Mouse (Mus musculus) liver, postnatal 0 days (tissue): ENCODE results near the gene Cab39l. TPM values are rescaled to one million over a fixed set of nuclear protein-coding genes. Genes with fewer than 3 reads are reported as not detected.
"Not testable (repeated sequence)": the region's sequence is repeated elsewhere in the genome, so short reads cannot be mapped to it uniquely, and the experiment has no call there.

Experiments
- ATAC-seq: fragments of 200-750 bp; cut with Nextera tagmentation; 2 replicates; pipeline ENCODE4 v1.8.0; 2017; ENCODE audit warnings: mild to moderate bottlenecking, moderate library complexity
- DNase-seq: peaks from one replicate; pipeline ENCODE4 v3.0.0-alpha.2; 2016
- H3K27ac ChIP-seq: fragments of 300-500 bp; sonication (generic); 2 replicates; pipeline ENCODE4 v1.5.1; 2014; ENCODE audit warnings: antibody characterized with exemption, moderate library complexity, mild to moderate bottlenecking, low read depth
- H3K27me3 ChIP-seq: fragments of 300-500 bp; sonication (generic); 2 replicates; pipeline ENCODE4 v1.6.1; 2014; ENCODE audit warnings: low read length, control low read depth, mixed read lengths; ENCODE audit not compliant: insufficient read depth
- H3K36me3 ChIP-seq: fragments of 300-500 bp; sonication (generic); replicated peaks from 2 replicates; pipeline ENCODE4 v1.6.1; 2014; ENCODE audit warnings: mild to moderate bottlenecking, control low read depth, low read length, moderate library complexity, mixed read lengths; ENCODE audit not compliant: insufficient read depth
- H3K4me1 ChIP-seq: fragments of 300-500 bp; sonication (generic); 2 replicates; pipeline ENCODE4 v1.6.1; 2014; ENCODE audit warnings: antibody characterized with exemption, mild to moderate bottlenecking, control low read depth; ENCODE audit not compliant: insufficient read depth
- H3K4me2 ChIP-seq: fragments of 300-500 bp; sonication (generic); 2 replicates; pipeline ENCODE4 v1.6.1; 2014; ENCODE audit warnings: low read depth, mild to moderate bottlenecking, low read length, moderate library complexity, mixed read lengths
- H3K4me3 ChIP-seq: fragments of 300-500 bp; sonication (generic); 2 replicates; pipeline ENCODE4 v1.5.1; 2014; ENCODE audit warnings: low read depth, low read length
- H3K9ac ChIP-seq: fragments of 300-500 bp; sonication (generic); replicated peaks from 2 replicates; pipeline ENCODE4 v1.6.1; 2014; ENCODE audit warnings: mild to moderate bottlenecking, moderate library complexity
- H3K9me3 ChIP-seq: fragments of 300-500 bp; sonication (generic); 2 replicates; pipeline ENCODE4 v1.6.1; 2016; ENCODE audit warnings: mild to moderate bottlenecking, control low read depth, low read length, mixed read lengths
- CTCF ChIP-seq: sonication (generic); IDR thresholded peaks from 2 replicates; pipeline ENCODE4 v1.5.1; 2016; ENCODE audit warnings: antibody characterized with exemption, low read depth
- EP300 ChIP-seq: IDR thresholded peaks from 2 replicates; pipeline ENCODE4 v1.6.1; 2016; ENCODE audit warnings: antibody characterized with exemption, low read depth, mild to moderate bottlenecking
- WGBS: fragments of 180-500 bp; shearing (Covaris S2); extraction: QIAGEN DNeasy Blood & Tissue Kit; methylation state at CpG from one replicate; pipeline ENCODE4 v1.1.7; 2014; ENCODE audit not compliant: insufficient replicate concordance; 5-methylcytosine and 5-hydroxymethylcytosine counted together
- polyA plus RNA-seq: library from polyadenylated mRNA; unstranded; fragments of >200 nt; fragmentation: Nextera tagmentation; extraction: Ambion mirVana; gene quantifications from 2 replicates; pipeline ENCODE4 v1.2.1, GENCODE M21; 2015

Gene Cab39l
- polyA plus RNA-seq, 1 experiment from 2014 or later: 25.0 TPM

DNA sequence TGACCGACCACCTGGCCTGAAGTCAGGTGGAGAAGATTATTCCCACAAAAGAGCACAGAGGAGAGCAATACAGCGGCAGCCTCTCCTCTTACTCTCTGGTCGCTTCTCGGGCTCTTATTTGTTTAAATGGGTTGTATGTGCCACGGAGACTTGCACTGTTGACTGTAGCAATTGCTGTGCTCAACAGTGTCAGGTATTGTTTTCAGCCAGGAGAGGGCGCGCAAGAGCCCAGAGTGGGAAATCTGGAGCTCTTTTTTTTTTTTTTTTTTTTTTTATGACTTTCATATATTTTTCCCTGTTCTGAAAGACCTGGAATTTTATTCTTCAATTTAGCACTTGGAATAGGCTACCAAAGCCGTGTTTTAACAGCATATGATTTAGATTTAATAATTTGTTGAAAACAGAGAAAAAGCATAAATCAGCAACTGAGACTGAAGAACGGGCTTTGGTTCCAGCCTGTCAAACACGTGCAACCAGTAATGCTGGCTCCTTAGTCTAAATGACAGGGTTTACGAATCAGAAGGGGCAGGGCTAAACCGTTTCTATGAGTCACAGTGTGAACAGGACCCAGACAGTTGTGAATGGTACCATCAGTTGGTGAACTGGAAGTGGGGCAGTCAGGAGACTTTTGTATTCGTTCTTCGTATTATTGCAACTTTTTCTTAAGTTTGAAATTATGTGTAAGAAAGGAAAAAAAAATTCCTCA is 172.3 kb downstream of the Cab39l start:
- H3K4me3 ChIP-seq: no peak overlapping the region
- no peaks in the 10 kb centered on the region for H3K36me3 ChIP-seq
- H3K27ac ChIP-seq: no peak overlapping the region
- no peaks in the 10 kb centered on the region for H3K9me3 ChIP-seq
- no peak overlapping the region for H3K9ac ChIP-seq
- peak; percentile 68 for TF ChIP-seq CTCF
- TF ChIP-seq EP300: no peak
- 51% methylated on average over 14 of the region's 14 CpGs for WGBS
- DNase-seq (peak; percentile 63), ATAC-seq (no peak)
- no peaks in the 10 kb centered on the region for H3K27me3 ChIP-seq
- H3K4me1 ChIP-seq: no peaks in the 10 kb centered on the region
- H3K4me2 ChIP-seq: no peak overlapping the region

GRCm38 (mm10) chr14:59614149-59614548 is 173.4 kb downstream of the Cab39l start:
- not testable (repeated sequence) for H3K9me3 ChIP-seq, H3K27me3 ChIP-seq, H3K4me2 ChIP-seq, H3K4me1 ChIP-seq, DNase-seq, H3K36me3 ChIP-seq, H3K9ac ChIP-seq, ATAC-seq, H3K27ac ChIP-seq, H3K4me3 ChIP-seq
- 61% methylated on average over 3 of the region's 3 CpGs for WGBS

GRCm38 (mm10) chr14:59616802-59617201 is 176.0 kb downstream of the Cab39l start:
- H3K9me3 ChIP-seq: no peaks in the 10 kb centered on the region
- no peaks in the 10 kb centered on the region for H3K4me1 ChIP-seq
- no peak overlapping the region for H3K9ac ChIP-seq
- no peaks in the 10 kb centered on the region for H3K27me3 ChIP-seq
- H3K36me3 ChIP-seq: no peaks in the 10 kb centered on the region
- TF ChIP-seq CTCF: no peak
- TF ChIP-seq EP300: no peak
- WGBS: 83% methylated on average over 7 of the region's 7 CpGs
- no peak overlapping the region for H3K27ac ChIP-seq
- no peak for ATAC-seq
- H3K4me2 ChIP-seq: no peak overlapping the region
- no peak overlapping the region for H3K4me3 ChIP-seq
- no peak for DNase-seq

DNA sequence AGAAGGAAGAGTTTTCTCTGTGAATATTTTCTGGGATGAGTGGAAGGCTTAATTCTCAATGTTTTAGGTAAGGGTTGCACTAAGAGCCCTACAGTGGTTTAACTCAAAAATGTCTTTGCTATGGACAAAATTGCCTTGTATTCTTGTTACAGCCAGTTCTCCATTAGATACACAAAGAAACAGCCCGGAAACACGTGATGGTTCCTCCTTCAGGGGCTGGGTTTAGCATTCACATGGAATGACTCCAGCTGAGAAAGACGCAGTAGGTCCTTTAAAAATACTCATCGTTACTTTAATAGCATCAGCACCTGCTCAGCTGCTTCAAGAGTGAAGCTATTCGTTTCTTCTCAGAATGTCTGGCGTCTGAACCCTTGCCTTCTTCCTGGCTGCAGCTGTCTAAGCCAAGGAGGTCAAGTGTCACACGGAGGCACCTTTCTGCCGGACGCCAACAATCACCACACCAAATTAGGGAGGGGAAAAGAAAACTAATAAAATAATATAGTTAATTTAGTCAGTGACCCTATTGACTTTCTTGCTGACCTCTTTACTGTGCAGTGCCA is 183.6 kb downstream of the Cab39l start:
- Histone ChIP-seq H3K27me3 (peaks cover 32% of the 10 kb centered on the region), H3K4me3 (no peak overlapping the region), H3K36me3 (no peaks in the 10 kb centered on the region), H3K9ac (no peak overlapping the region), H3K4me2 (no peak overlapping the region), H3K4me1 (peaks cover 12% of the 10 kb centered on the region), H3K27ac (no peak overlapping the region), H3K9me3 (no peaks in the 10 kb centered on the region)
- WGBS: 54% methylated on average over 9 of the region's 9 CpGs
- TF ChIP-seq EP300 (no peak), CTCF (no peak)
- ATAC-seq (no peak), DNase-seq (no peak)

DNA sequence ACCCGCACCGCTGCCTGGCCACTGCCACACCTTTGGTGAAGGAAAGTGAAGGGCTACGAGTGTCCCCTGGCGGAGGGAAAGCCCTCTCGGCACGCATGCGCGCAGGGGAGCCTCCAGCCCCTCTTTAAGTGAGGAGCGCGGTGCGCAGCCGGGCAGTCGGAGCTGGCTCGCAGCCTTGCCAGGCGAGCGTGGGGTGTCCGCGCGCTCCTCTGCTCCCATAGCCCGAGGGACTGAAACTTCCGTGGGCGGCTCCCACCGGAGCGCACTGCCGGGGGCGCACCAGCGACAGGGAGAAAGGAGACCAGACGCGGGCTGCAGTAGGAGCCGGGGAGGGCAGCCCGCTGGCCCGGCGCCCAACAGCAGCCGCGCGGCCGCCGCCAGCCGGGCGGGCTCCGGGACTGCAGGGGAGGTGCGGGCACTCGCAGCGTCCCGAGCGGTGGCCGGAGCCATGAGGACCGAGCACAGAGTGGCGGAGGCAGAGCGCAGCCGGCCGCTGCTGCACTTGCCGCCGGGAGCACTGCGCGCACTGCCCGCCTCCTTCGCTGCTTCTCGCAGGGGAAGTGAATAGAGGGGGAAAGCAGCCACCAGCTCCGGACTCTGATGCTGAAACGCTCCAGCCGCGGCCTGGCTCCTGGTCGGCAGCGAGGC is 184.5 kb downstream of the Cab39l start, which contains the start of gene Shisa2:
Gene Shisa2, plus strand, starts transcription at position 151 of the 648 bp plus-strand sequence.
- peak within 1 kb of the TSS; percentile 53 for H3K4me3 ChIP-seq
- no peaks in the 10 kb centered on the region for H3K36me3 ChIP-seq
- ATAC-seq (peak; percentile 67), DNase-seq (peak; percentile 64)
- peaks cover 12% of the 10 kb centered on the region for H3K4me1 ChIP-seq
- WGBS: 1% methylated on average over 58 of the region's 65 CpGs
- no peak within 1 kb of the TSS for H3K27ac ChIP-seq
- H3K9me3 ChIP-seq: no peaks in the 10 kb centered on the region
- H3K4me2 ChIP-seq: peak within 1 kb of the TSS; percentile 95
- peaks cover 32% of the 10 kb centered on the region for H3K27me3 ChIP-seq
- peak; percentile 51 for TF ChIP-seq CTCF
- TF ChIP-seq EP300: no peak
- H3K9ac ChIP-seq: peak within 1 kb of the TSS; percentile 41

- H3K4me3 ChIP-seq: peak overlapping the region; percentile 53
- no peak overlapping the region; the same call in 1 of the 2 replicates for H3K9ac ChIP-seq
- no peaks in the 10 kb centered on the region for H3K9me3 ChIP-seq
- H3K27ac ChIP-seq: no peak overlapping the region
- no peak for ATAC-seq
- H3K36me3 ChIP-seq: no peaks in the 10 kb centered on the region
- peak overlapping the region; percentile 95 for H3K4me2 ChIP-seq
- peaks cover 12% of the 10 kb centered on the region for H3K4me1 ChIP-seq
- TF ChIP-seq CTCF: no peak
- no peak for TF ChIP-seq EP300
- peak; percentile 44 for DNase-seq
- H3K27me3 ChIP-seq: peaks cover 32% of the 10 kb centered on the region
- under 1% methylated on average over 45 of the region's 51 CpGs for WGBS
Observed at GRCm38 (mm10) chr14:59625806-59626364, 185.1 kb downstream of the Cab39l start.
